Mouse (Mus musculus): ENCODE results near the gene Sdk1. TPM values are rescaled to one million over a fixed set of nuclear protein-coding genes. Genes with fewer than 3 reads are reported as not detected.

The Sdk1 gene
- total RNA-seq, 1 experiment: 1.2 TPM

DNA sequence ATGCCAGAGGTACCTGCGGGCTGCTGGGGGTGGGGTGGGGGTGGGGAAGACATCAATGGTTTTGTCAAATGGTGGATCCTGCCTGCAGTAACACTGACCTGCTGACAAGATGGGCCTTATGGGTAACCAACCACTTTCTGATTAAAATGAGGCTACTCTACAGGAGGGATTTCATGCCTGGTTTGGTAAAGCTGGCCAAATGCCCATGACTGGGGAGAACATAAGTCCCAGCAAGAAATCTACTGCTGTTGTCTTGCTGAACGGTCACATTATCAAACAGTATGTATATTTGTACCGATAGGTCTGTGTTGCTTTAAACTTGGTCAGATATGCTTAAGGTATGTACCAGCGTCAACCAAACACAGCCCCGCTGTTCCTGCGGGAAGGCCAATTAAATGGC, 594.3 kb downstream of the Sdk1 start:
- no peak overlapping the region for H3K27ac ChIP-seq (ENCODE audit: insufficient read depth, low read depth, low read length, poor library complexity, severe bottlenecking)
- H3K36me3 ChIP-seq (ENCODE audit: control insufficient read depth, insufficient read depth, low read length, poor library complexity, severe bottlenecking): no peaks in the 10 kb centered on the region
- DNase-seq (ENCODE audit: low read depth, low spot score): no peak
- no peak overlapping the region for H3K4me3 ChIP-seq (ENCODE audit: insufficient read depth in 1 of 2, low read depth in 1 of 2, low read length in 2 of 2, poor library complexity in 1 of 2, severe bottlenecking in 1 of 2)
- no peaks in the 10 kb centered on the region for H3K9me3 ChIP-seq (ENCODE audit: control insufficient read depth, insufficient read depth, low read depth, low read length)
- no peak overlapping the region for H3K9ac ChIP-seq (ENCODE audit: insufficient read depth, low read depth, low read length, poor library complexity, severe bottlenecking)
- in situ Hi-C loops (cut with MboI; ENCODE audit: low sequenced_read_pairs in 2 of 2, unreplicated experiment in 2 of 2): no loop called here
- TF ChIP-seq ZNF384 (IDR thresholded peaks at IDR 0.05; ENCODE audit: low read depth, low read length) (no peak), HCFC1 (IDR thresholded peaks at IDR 0.05; ENCODE audit: borderline replicate concordance, insufficient read depth, low read length) (no peak)
- H3K4me1 ChIP-seq (ENCODE audit: control insufficient read depth in 2 of 2, insufficient read depth in 2 of 2, low read length in 2 of 2, poor library complexity in 1 of 2): peaks cover 0 to 13% of the 10 kb centered on the region in 2 experiments; a peak in 1 of 4 replicates

DNA sequence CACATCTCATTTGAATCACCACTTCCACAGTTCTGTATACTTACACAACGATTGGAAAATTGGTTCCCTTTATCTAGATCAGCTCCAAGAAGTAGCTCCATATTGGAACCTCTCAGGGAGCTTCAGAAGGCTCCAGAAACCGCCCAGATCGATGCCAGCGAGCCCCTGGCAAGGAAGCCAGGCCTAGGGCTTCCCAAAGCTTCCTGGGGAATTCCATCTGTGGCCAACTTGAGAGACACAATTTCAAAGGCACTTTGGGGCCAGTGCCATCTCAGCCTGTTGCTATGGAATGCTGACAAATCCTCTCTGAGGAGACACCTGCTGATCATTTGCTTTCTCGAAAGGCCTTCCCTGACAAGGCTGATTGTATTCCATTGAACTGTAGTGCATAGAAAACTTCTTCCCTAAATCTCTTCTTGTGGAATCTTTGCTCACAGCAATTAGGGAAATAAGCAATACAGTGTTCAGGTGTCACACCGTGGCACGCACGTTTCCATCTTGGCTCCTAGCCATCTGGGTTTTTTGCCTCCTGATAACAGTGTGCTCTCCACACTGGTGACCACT, 595.7 kb downstream of the Sdk1 start:
- Histone ChIP-seq H3K36me3 (ENCODE audit: control insufficient read depth, insufficient read depth, low read length, poor library complexity, severe bottlenecking) (no peaks in the 10 kb centered on the region), H3K4me1 (ENCODE audit: control insufficient read depth in 2 of 2, insufficient read depth in 2 of 2, low read length in 2 of 2, poor library complexity in 1 of 2) (peaks cover 0 to 13% of the 10 kb centered on the region in 2 experiments; a peak in 1 of 4 replicates), H3K27ac (ENCODE audit: insufficient read depth, low read depth, low read length, poor library complexity, severe bottlenecking) (no peak overlapping the region), H3K9ac (ENCODE audit: insufficient read depth, low read depth, low read length, poor library complexity, severe bottlenecking) (no peak overlapping the region), H3K4me3 (ENCODE audit: insufficient read depth in 1 of 2, low read depth in 1 of 2, low read length in 2 of 2, poor library complexity in 1 of 2, severe bottlenecking in 1 of 2) (no peak overlapping the region), H3K9me3 (ENCODE audit: control insufficient read depth, insufficient read depth, low read depth, low read length) (no peaks in the 10 kb centered on the region)
- in situ Hi-C loops (cut with MboI; ENCODE audit: low sequenced_read_pairs in 2 of 2, unreplicated experiment in 2 of 2): no loop called here
- no peak for DNase-seq (ENCODE audit: low read depth, low spot score)
- TF ChIP-seq MAFK (IDR thresholded peaks at IDR 0.05; ENCODE audit: insufficient read depth, low read depth, low read length) (no peak), CHD2 (IDR thresholded peaks at IDR 0.05; ENCODE audit: low read depth, low read length) (no peak), ZNF384 (IDR thresholded peaks at IDR 0.05; ENCODE audit: low read depth, low read length) (no peak), ZC3H11A (IDR thresholded peaks at IDR 0.05; ENCODE audit: borderline replicate concordance, low read depth, low read length) (no peak), HCFC1 (IDR thresholded peaks at IDR 0.05; ENCODE audit: borderline replicate concordance, insufficient read depth, low read length) (no peak)

DNA sequence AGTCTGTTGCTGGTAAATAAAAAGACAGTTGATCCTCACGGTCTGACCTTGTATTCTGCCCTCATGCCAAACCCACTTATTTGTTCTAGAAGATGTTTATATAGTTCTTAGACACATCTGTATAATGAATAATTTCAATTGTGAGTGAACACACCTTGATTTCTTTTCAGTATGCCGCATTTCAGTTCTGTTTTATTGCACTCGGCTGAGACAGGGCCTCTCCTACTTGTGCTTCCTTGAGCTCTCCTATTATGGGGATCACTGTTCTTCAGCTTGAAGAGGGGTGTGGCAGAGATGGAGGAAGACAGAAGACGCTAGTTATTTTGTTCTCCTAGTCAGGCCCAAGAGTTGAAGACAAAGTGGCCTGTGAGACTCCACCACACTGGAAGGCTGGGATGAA, 603.4 kb downstream of the Sdk1 start:
- no peak overlapping the region for H3K9ac ChIP-seq (ENCODE audit: insufficient read depth, low read depth, low read length, poor library complexity, severe bottlenecking)
- H3K9me3 ChIP-seq (ENCODE audit: control insufficient read depth, insufficient read depth, low read depth, low read length): no peaks in the 10 kb centered on the region
- DNase-seq (ENCODE audit: low read depth, low spot score): no peak
- H3K27ac ChIP-seq (ENCODE audit: insufficient read depth, low read depth, low read length, poor library complexity, severe bottlenecking): no peak overlapping the region
- H3K36me3 ChIP-seq (ENCODE audit: control insufficient read depth, insufficient read depth, low read length, poor library complexity, severe bottlenecking): no peaks in the 10 kb centered on the region
- H3K4me1 ChIP-seq (ENCODE audit: control insufficient read depth in 2 of 2, insufficient read depth in 2 of 2, low read length in 2 of 2, poor library complexity in 1 of 2): no peaks in the 10 kb centered on the region
- in situ Hi-C loops (cut with MboI; ENCODE audit: low sequenced_read_pairs in 2 of 2, unreplicated experiment in 2 of 2): no loop called here
- H3K4me3 ChIP-seq (ENCODE audit: insufficient read depth in 1 of 2, low read depth in 1 of 2, low read length in 2 of 2, poor library complexity in 1 of 2, severe bottlenecking in 1 of 2): no peak overlapping the region
- TF ChIP-seq ZC3H11A (IDR thresholded peaks at IDR 0.05; ENCODE audit: borderline replicate concordance, low read depth, low read length): no peak
- TF ChIP-seq CHD2 (IDR thresholded peaks at IDR 0.05; ENCODE audit: low read depth, low read length): no peak
- TF ChIP-seq HCFC1 (IDR thresholded peaks at IDR 0.05; ENCODE audit: borderline replicate concordance, insufficient read depth, low read length): no peak
- TF ChIP-seq ZNF384 (IDR thresholded peaks at IDR 0.05; ENCODE audit: low read depth, low read length): no peak

DNA sequence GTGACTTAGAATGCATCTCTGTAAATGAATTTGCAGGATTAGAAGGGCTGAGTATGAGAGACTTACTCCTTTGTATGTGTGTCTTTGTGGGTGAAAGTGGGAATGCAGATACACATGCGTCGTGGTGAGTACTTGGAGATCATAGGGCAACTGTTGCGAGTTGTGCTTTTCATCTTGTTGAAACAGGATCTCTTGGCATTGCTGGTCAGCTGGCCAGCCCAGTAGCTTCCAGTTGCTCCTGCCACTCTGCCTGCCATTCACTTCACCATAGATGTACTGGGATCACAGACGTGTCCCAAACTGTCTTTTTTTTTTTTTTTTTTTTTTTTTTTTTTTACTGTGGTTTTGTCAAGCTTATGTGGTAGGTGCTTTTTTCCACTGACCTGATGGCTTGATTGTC, 606.4 kb downstream of the Sdk1 start:
- no peak for DNase-seq (ENCODE audit: low read depth, low spot score)
- no peaks in the 10 kb centered on the region for H3K9me3 ChIP-seq (ENCODE audit: control insufficient read depth, insufficient read depth, low read depth, low read length)
- H3K9ac ChIP-seq (ENCODE audit: insufficient read depth, low read depth, low read length, poor library complexity, severe bottlenecking): no peak overlapping the region
- H3K36me3 ChIP-seq (ENCODE audit: control insufficient read depth, insufficient read depth, low read length, poor library complexity, severe bottlenecking): no peaks in the 10 kb centered on the region
- in situ Hi-C loops (cut with MboI; ENCODE audit: low sequenced_read_pairs in 2 of 2, unreplicated experiment in 2 of 2): no loop called here
- no peak overlapping the region for H3K27ac ChIP-seq (ENCODE audit: insufficient read depth, low read depth, low read length, poor library complexity, severe bottlenecking)
- peaks cover 2 to 3% of the 10 kb centered on the region in 2 experiments; a peak in 1 of 4 replicates for H3K4me1 ChIP-seq (ENCODE audit: control insufficient read depth in 2 of 2, insufficient read depth in 2 of 2, low read length in 2 of 2, poor library complexity in 1 of 2)
- H3K4me3 ChIP-seq (ENCODE audit: insufficient read depth in 1 of 2, low read depth in 1 of 2, low read length in 2 of 2, poor library complexity in 1 of 2, severe bottlenecking in 1 of 2): no peak overlapping the region
- TF ChIP-seq MAFK (IDR thresholded peaks at IDR 0.05; ENCODE audit: insufficient read depth, low read depth, low read length) (no peak), ZC3H11A (IDR thresholded peaks at IDR 0.05; ENCODE audit: borderline replicate concordance, low read depth, low read length) (no peak), CHD2 (IDR thresholded peaks at IDR 0.05; ENCODE audit: low read depth, low read length) (no peak)

DNA sequence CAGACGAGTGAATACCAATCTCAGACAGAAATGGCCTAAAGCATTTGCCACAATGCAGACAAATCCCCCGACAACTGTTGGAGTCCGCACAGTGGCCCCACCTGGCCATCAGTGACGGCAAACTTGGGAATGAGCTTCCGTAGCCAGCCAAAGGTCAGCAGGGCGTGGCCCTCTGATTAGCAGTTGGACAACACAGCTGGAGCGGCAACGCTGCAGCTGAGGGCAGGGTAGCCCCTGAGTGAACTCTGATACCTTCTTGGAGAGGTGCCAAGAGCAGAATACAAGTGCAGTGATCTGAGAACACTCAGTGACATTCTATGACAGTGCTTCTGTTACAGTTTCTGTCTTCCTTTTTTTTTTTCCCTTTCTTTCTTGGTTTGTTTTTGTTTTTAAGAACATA, 610.9 kb downstream of the Sdk1 start:
- no peak for DNase-seq (ENCODE audit: low read depth, low spot score)
- no peaks in the 10 kb centered on the region for H3K9me3 ChIP-seq (ENCODE audit: control insufficient read depth, insufficient read depth, low read depth, low read length)

More for the DNA sequence above, 610.9 kb downstream of the Sdk1 start:
- Histone ChIP-seq H3K4me1 (ENCODE audit: control insufficient read depth in 2 of 2, insufficient read depth in 2 of 2, low read length in 2 of 2, poor library complexity in 1 of 2) (peaks cover 2 to 3% of the 10 kb centered on the region in 2 experiments; a peak in 1 of 4 replicates), H3K27ac (ENCODE audit: insufficient read depth, low read depth, low read length, poor library complexity, severe bottlenecking) (no peak overlapping the region), H3K9ac (ENCODE audit: insufficient read depth, low read depth, low read length, poor library complexity, severe bottlenecking) (no peak overlapping the region), H3K36me3 (ENCODE audit: control insufficient read depth, insufficient read depth, low read length, poor library complexity, severe bottlenecking) (no peaks in the 10 kb centered on the region), H3K4me3 (ENCODE audit: insufficient read depth in 1 of 2, low read depth in 1 of 2, low read length in 2 of 2, poor library complexity in 1 of 2, severe bottlenecking in 1 of 2) (no peak overlapping the region)
- TF ChIP-seq ZNF384 (IDR thresholded peaks at IDR 0.05; ENCODE audit: low read depth, low read length) (no peak), CHD2 (IDR thresholded peaks at IDR 0.05; ENCODE audit: low read depth, low read length) (no peak), MAFK (IDR thresholded peaks at IDR 0.05; ENCODE audit: insufficient read depth, low read depth, low read length) (no peak), HCFC1 (IDR thresholded peaks at IDR 0.05; ENCODE audit: borderline replicate concordance, insufficient read depth, low read length) (no peak)
- in situ Hi-C loops (cut with MboI; ENCODE audit: low sequenced_read_pairs in 2 of 2, unreplicated experiment in 2 of 2): no loop called here
